Mouse (Mus musculus) cerebellum, adult 18-20 months (tissue): ENCODE measurements around the gene Hemgn.

Experiments
- DNase-seq, 2 experiments: peaks; one replicate each; pipeline ENCODE4 v3.0.0; 2021

The Hemgn gene

DNA sequence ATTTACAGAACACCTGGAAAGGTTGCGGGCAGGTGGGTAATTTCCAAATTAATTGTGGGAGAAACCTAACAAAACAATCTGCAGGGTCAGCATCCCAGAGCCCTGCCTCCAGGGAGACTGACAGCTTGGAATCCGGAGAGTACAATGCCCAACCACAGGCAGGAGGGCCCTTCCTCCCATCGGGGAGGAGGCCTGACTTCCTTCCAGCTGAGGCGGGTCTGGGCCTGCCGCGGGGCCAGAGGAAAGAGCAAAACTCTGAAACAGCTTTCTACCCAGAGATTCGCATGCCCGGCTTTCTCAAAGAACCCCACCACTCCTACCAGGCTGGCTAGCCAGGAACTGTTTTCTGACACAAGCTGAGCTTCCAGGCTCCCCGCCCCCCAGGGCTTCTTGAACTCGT, 60.3 kb downstream of the Hemgn start:
- DNase-seq: no peak

DNA sequence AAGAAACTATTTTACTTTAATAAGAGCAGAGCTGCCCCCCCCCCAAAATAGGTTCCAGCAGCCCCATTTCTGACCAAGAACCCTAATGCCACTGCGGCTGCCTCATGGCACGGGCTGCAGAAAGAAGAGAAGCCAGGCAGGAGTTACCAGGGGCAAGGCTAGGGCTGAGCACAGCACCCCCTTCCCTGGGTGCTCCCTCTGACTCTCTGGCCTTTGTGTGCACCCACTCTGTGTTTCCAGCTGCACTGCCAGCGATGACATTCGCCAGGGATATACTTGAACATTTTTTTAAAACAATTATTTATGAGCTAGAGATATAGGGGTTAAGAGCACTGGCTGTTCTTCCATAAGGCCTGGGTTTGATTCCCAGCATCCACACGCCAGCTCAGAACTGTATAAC, 63.8 kb downstream of the Hemgn start:
- no peak for DNase-seq

DNA sequence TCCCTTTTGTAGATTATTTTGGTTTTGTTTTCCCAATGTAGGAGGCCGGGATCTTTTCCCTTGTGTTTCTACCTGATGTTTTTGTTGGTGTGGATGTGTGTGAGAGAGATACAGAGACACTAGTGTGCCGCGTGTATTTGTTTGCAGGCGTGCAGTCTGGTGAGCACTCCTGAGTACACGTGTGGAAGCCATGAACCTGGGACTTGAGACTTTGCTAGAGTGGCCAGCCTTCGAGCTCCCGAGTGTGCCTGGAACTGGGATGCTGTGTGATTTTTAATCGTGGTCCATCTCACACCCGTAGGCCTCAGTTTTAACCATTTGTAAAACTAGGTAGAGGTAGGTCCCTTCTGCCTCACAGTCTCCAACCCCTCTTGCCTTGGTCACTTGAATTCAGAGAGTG, 64.4 kb downstream of the Hemgn start:
- DNase-seq: no peak

DNA sequence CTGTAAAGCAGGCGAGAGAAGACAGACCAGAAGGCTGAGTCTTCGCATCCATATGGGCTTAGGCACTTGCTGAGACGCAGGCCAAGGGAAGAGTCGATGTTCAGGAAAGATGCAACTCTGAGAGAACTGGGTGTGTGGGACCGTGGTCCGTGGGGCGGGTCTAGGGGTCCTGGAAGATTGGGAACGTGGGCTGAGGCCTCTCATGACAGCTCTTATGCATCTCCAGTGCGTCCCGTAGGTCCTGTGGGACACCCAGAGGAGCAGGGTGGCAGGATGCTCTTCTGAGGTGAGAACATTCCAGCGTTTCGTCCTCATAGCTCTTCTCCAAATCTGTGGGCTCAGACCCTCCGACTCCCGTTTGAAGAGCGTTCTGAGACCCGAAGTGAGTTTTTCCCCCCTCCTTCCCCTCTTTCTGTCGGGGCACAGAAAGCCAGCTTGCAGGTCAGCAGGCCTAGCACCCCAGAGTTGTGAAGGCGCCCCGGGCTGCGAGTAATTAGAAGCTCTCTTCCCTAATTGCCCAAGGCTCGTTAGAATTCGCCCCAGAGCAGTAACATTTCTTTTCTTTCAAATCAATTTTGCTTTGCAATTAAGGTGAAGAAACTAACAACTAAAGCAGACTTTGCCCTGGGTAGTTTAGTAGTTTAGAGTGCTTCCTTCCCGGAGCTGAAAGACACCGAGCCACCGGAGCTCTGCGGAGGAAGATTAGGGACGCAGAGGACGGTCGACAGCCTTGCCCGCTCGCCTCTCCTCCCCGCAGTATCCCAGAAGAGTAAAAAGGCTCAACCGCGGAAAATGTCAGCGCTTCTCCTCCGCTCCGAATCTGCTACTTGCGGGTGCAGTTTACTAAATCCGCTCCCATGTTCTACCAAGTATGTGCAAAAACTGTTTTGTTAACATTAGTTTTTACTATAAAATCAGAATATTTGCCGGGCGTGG, 65.5 kb downstream of the Hemgn start:
- no peak for DNase-seq

DNA sequence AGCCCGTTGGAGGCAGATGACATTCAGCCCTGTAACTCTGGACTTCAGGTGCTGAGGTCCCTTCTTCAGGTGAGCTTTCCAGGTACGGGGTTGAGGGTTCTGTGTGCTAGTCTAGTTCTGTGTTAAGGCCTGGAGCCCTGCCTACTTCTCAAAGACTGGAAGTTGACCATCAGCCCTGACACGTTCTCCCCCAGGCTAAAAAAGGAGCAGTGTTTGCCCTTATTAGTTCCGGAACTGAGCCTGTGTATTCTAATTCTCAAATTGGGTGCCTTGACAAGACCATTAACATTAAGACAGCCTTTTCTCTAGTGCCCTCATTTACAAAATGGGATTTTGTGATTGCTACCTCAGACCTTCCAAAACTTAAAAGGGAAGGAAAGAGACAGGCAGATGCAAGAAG, 66.2 kb downstream of the Hemgn start:
- no peak for DNase-seq

DNA sequence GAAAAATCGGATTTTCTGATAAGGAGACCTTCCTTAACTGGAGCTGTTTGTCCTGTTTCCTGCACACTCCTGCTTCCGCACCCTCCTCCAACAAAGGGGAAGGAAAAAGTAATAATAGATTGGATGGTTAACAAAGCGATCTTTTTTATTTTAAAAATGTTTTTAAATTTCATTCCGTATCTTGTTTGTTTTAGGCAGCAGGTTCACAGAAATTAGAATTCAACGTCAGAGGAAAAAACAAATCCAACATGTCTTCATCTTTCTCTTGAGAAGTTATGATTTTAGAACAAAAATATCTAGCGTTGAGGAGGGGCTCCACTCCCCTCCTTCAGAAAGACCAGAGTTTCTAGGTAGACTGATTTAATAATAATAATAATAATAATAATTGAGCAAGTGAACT, 67.1 kb downstream of the Hemgn start:
- DNase-seq: no peak

DNA sequence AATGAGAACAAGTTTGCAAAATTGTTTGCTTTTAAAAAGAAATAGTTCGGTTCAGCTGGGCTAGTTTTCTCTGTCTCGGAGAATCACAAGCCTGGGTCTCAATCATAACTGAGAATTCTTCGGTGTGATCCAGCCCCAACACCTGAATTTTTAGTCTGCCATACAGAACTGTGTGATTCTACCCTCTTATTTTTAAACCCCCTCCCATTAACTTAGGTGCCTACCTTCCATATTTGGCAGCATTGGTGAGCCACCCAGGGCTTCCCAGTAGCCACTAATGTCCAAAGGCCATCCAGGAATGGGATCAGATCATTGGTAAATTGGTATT, 67.6 kb downstream of the Hemgn start:
- DNase-seq: no peak

DNA sequence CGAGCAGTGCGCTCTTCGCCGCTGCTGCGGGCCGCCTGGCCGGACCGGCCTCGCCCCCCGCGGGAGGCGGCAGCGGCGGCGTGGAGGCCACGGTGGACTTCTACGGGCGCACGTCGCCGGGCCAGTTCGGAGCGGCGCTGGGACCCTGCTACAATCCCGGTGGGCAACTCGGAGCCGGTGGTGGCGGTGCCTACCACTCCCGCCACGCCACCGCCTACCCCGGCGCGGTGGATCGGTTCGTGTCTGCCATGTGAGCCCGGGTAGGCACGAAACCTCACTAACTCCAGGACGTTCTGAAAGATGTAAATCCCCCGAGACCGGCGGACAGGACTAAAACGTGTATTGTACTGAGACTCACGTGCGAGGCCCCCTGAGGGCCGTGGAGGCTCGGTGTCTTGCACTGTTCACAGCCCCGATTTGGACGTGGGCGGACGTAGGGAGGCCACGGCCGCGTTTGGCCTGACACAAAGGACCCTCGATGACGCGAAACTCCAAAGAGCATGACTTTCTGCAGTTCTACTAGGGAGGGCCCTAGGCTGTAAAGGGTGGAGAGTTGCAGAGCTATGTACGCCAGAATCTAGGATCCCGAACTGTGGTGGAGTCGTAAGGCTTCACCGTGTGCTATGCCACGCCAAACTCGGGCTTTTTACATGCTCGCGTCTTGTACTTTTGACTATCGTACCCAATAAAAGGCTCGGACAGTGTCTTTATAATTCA, 68.1 kb downstream of the Hemgn start:
- peak in 1 of 2 experiments; percentile 12 for DNase-seq

DNA sequence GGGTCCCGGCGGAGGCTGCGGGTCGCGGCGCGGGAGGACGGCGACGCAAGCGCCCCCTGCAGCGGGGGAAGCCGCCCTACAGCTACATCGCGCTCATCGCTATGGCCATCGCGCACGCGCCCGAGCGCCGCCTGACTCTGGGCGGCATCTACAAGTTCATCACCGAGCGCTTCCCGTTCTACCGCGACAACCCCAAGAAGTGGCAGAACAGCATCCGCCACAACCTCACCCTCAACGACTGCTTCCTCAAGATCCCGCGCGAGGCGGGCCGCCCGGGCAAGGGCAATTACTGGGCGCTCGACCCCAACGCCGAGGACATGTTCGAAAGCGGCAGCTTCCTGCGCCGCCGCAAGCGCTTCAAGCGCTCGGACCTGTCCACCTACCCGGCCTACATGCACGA, 69.0 kb downstream of the Hemgn start:
- DNase-seq: peak in 1 of 2 experiments; percentile 22
